Mouse (Mus musculus) MEL (cell line): ENCODE data around the gene Osbpl10. TPM values are rescaled to one million over a fixed set of nuclear protein-coding genes. Genes with fewer than 3 reads are reported as not detected.

Experiments
- DNase-seq: peaks from one replicate; pipeline ENCODE4 v3.0.0; 2011; ENCODE audit warnings: low read depth, low spot score
- H3K27ac ChIP-seq: 2 replicates; pipeline ENCODE4 v1.5.1; 2012; ENCODE audit warnings: low read depth, mild to moderate bottlenecking, control low read depth, low read length, moderate library complexity; ENCODE audit not compliant: control insufficient read depth
- H3K27me3 ChIP-seq, 2 experiments: fragments of 150-350 bp in 1 of 2; sonication (generic) in 1 of 2; 2 replicates each; pipeline ENCODE4 v1.6.1; 2012; ENCODE audit warnings: low read length in 2 of 2, mild to moderate bottlenecking in 2 of 2, improper control_type of control experiment in 1 of 2, moderate library complexity in 1 of 2; ENCODE audit not compliant: insufficient read depth in 2 of 2, control insufficient read depth in 1 of 2
- H3K36me3 ChIP-seq, 2 experiments: 2 replicates each; pipeline ENCODE4 v1.6.1; 2012 to 2014; ENCODE audit warnings: low read length in 2 of 2, improper control_type of control experiment in 1 of 2, inconsistent platforms in 1 of 2, mild to moderate bottlenecking in 1 of 2; ENCODE audit not compliant: insufficient read depth in 2 of 2, control insufficient read depth in 1 of 2
- H3K4me1 ChIP-seq, 2 experiments: fragments of 150-350 bp in 1 of 2; sonication (generic) in 1 of 2; 2 replicates each; pipeline ENCODE4 v1.6.1; 2012; ENCODE audit warnings: low read length in 2 of 2, improper control_type of control experiment in 1 of 2, mild to moderate bottlenecking in 1 of 2; ENCODE audit not compliant: insufficient read depth in 2 of 2, control insufficient read depth in 1 of 2
- H3K4me3 ChIP-seq, 2 experiments: fragments of 150-350 bp in 1 of 2; sonication (generic) in 1 of 2; 2 replicates each; pipeline ENCODE4 v1.5.1; 2012; ENCODE audit warnings: low read depth in 2 of 2, low read length in 2 of 2, mild to moderate bottlenecking in 2 of 2, moderate library complexity in 2 of 2, control low read depth in 1 of 2, improper control_type of control experiment in 1 of 2; ENCODE audit not compliant: control insufficient read depth in 1 of 2, insufficient read depth in 1 of 2
- H3K79me2 ChIP-seq: 2 replicates; pipeline ENCODE4 v1.6.1; 2012; ENCODE audit warnings: mild to moderate bottlenecking, low read length, moderate library complexity; ENCODE audit not compliant: control insufficient read depth, poor library complexity, insufficient read depth
- H3K9ac ChIP-seq: 2 replicates; pipeline ENCODE4 v1.6.1; 2012; ENCODE audit warnings: low read depth, mild to moderate bottlenecking, control low read depth, low read length, moderate library complexity; ENCODE audit not compliant: control insufficient read depth, poor library complexity, severe bottlenecking
- H3K9me3 ChIP-seq: fragments of 150-350 bp; sonication (generic); replicated peaks from 2 replicates; pipeline ENCODE4 v1.6.1; 2012; ENCODE audit warnings: mild to moderate bottlenecking, low read length, improper control_type of control experiment, moderate library complexity; ENCODE audit not compliant: insufficient read depth
- CHD1 ChIP-seq: IDR thresholded peaks from 2 replicates; pipeline ENCODE4 v1.6.1; 2012; ENCODE audit warnings: low read depth, mild to moderate bottlenecking, inconsistent platforms, low read length, improper control_type of control experiment
- E2F4 ChIP-seq: IDR thresholded peaks from 2 replicates; pipeline ENCODE4 v1.6.1; 2011; ENCODE audit warnings: low read depth, low read length, improper control_type of control experiment, borderline replicate concordance
- EP300 ChIP-seq, 2 experiments: IDR thresholded peaks; 2 replicates each; pipeline ENCODE4 v1.6.1; 2011; ENCODE audit warnings: improper control_type of control experiment in 2 of 2, low read length in 2 of 2, low read depth in 1 of 2, mild to moderate bottlenecking in 1 of 2
- MEF2A ChIP-seq: IDR thresholded peaks from 2 replicates; pipeline ENCODE4 v1.6.1; 2014; ENCODE audit warnings: low read depth, mild to moderate bottlenecking, inconsistent platforms, low read length, improper control_type of control experiment; ENCODE audit not compliant: poor library complexity, insufficient replicate concordance, severe bottlenecking; ENCODE audit errors: extremely low read depth
- MXI1 ChIP-seq: IDR thresholded peaks from 2 replicates; pipeline ENCODE4 v1.6.1; 2011; ENCODE audit warnings: mild to moderate bottlenecking, low read depth, low read length, improper control_type of control experiment
- MYB ChIP-seq: IDR thresholded peaks from 2 replicates; pipeline ENCODE4 v1.6.1; 2011; ENCODE audit warnings: mild to moderate bottlenecking, low read depth, low read length, improper control_type of control experiment
- MYC ChIP-seq: IDR thresholded peaks from 2 replicates; pipeline ENCODE4 v1.6.1; 2011; ENCODE audit warnings: low read depth, mild to moderate bottlenecking, low read length, improper control_type of control experiment, moderate library complexity
- NELFE ChIP-seq: IDR thresholded peaks from 2 replicates; pipeline ENCODE4 v1.6.1; 2011; ENCODE audit warnings: low read depth, low read length, improper control_type of control experiment
- NRF1 ChIP-seq: IDR thresholded peaks from 2 replicates; pipeline ENCODE4 v1.6.1; 2014; ENCODE audit warnings: low read depth, mild to moderate bottlenecking, inconsistent platforms, low read length, improper control_type of control experiment, moderate library complexity; ENCODE audit not compliant: poor library complexity, insufficient read depth, severe bottlenecking
- POLR2A ChIP-seq, 2 experiments: IDR thresholded peaks; 2 replicates each; pipeline ENCODE4 v1.6.1; 2011 to 2012; ENCODE audit warnings: low read length in 2 of 2, mild to moderate bottlenecking in 2 of 2, control low read depth in 1 of 2, improper control_type of control experiment in 1 of 2, low read depth in 1 of 2, moderate library complexity in 1 of 2; ENCODE audit not compliant: control insufficient read depth in 1 of 2, insufficient read depth in 1 of 2, poor library complexity in 1 of 2
- POLR2AphosphoS2 ChIP-seq: IDR thresholded peaks from 2 replicates; pipeline ENCODE4 v1.6.1; 2011; ENCODE audit warnings: low read length, improper control_type of control experiment
- POLR2AphosphoS5 ChIP-seq: IDR thresholded peaks from 2 replicates; pipeline ENCODE4 v1.6.1; 2012; ENCODE audit warnings: low read depth, borderline replicate concordance, mild to moderate bottlenecking, inconsistent platforms, low read length, moderate library complexity, mixed read lengths
- RAD21 ChIP-seq: IDR thresholded peaks from 2 replicates; pipeline ENCODE4 v1.6.1; 2011; ENCODE audit warnings: mild to moderate bottlenecking, low read depth, low read length, improper control_type of control experiment
- RCOR1 ChIP-seq: IDR thresholded peaks from 2 replicates; pipeline ENCODE4 v1.6.1; 2012; ENCODE audit warnings: low read depth, mild to moderate bottlenecking, inconsistent platforms, low read length, improper control_type of control experiment
- SIN3A ChIP-seq: IDR thresholded peaks from 2 replicates; pipeline ENCODE4 v1.6.1; 2012; ENCODE audit warnings: low read length, improper control_type of control experiment, inconsistent platforms
- SMC3 ChIP-seq: IDR thresholded peaks from 2 replicates; pipeline ENCODE4 v1.6.1; 2011; ENCODE audit warnings: low read depth, low read length, improper control_type of control experiment
- TAL1 ChIP-seq: IDR thresholded peaks from 2 replicates; pipeline ENCODE4 v1.6.1; 2012; ENCODE audit warnings: mild to moderate bottlenecking, inconsistent platforms, low read length, moderate library complexity, mixed read lengths
- TCF12 ChIP-seq: IDR thresholded peaks from 2 replicates; pipeline ENCODE4 v1.6.1; 2014; ENCODE audit warnings: low read depth, mild to moderate bottlenecking, inconsistent platforms, low read length, improper control_type of control experiment, moderate library complexity
- USF2 ChIP-seq, 2 experiments: IDR thresholded peaks; 2 replicates each; pipeline ENCODE4 v1.6.1; 2011 to 2012; ENCODE audit warnings: improper control_type of control experiment in 2 of 2, low read length in 2 of 2, borderline replicate concordance in 1 of 2, inconsistent platforms in 1 of 2, low read depth in 1 of 2, mild to moderate bottlenecking in 1 of 2; ENCODE audit not compliant: insufficient read depth in 1 of 2
- ZC3H11A ChIP-seq: IDR thresholded peaks from 2 replicates; pipeline ENCODE4 v1.6.1; 2012; ENCODE audit warnings: low read depth, mild to moderate bottlenecking, inconsistent platforms, low read length, improper control_type of control experiment
- ZKSCAN1 ChIP-seq: IDR thresholded peaks from 2 replicates; pipeline ENCODE4 v1.6.1; 2012; ENCODE audit warnings: low read depth, mild to moderate bottlenecking, inconsistent platforms, low read length, improper control_type of control experiment, moderate library complexity
- ZMIZ1 ChIP-seq: IDR thresholded peaks from 2 replicates; pipeline ENCODE4 v1.6.1; 2012; ENCODE audit warnings: low read depth, mild to moderate bottlenecking, inconsistent platforms, low read length, improper control_type of control experiment, moderate library complexity
- ZNF384 ChIP-seq: IDR thresholded peaks from 2 replicates; pipeline ENCODE4 v1.6.1; 2012; ENCODE audit warnings: low read depth, mild to moderate bottlenecking, inconsistent platforms, low read length, improper control_type of control experiment
- polyA plus RNA-seq, 2 experiments: library from polyadenylated mRNA; stranded (reverse) in 1 of 2; unstranded in 1 of 2; fragments of >175 nt in 1 of 2; fragments of >200 nt in 1 of 2; gene quantifications; 2 replicates each; pipeline versions ENCODE4 v1.2.1 to v1.2.4; 2012; ENCODE audit warnings: low replicate concordance in 2 of 2, low read depth in 1 of 2; ENCODE audit not compliant: insufficient read length in 2 of 2, insufficient read depth in 1 of 2, missing spikeins in 1 of 2
- total RNA-seq: library from RNA; depleted of rRNA; stranded (reverse); fragments of 300-350 nt; gene quantifications from 2 replicates; pipeline ENCODE4 v1.2.3, GENCODE M21; 2012

Gene Osbpl10
- total and polyA plus RNA-seq, 3 experiments = not detected

- no peaks in the 10 kb centered on the region for H3K36me3 ChIP-seq
- no peak overlapping the region for H3K4me3 ChIP-seq
- H3K27ac ChIP-seq = no peak overlapping the region
- no peaks in the 10 kb centered on the region for H3K27me3 ChIP-seq
- no peaks in the 10 kb centered on the region for H3K9me3 ChIP-seq
- H3K9ac ChIP-seq = no peak overlapping the region
- H3K79me2 ChIP-seq = no peaks in the 10 kb centered on the region
- TF ChIP-seq TAL1 = no peak
- TF ChIP-seq ZNF384 = no peak
- TF ChIP-seq SIN3A = no peak
- no peak for TF ChIP-seq MXI1
- TF ChIP-seq USF2 (IDR thresholded peaks at IDR 0.05; ENCODE audit: borderline replicate concordance in 1 of 2, insufficient read depth in 1 of 2, low read depth in 1 of 2, low read length in 2 of 2) = no peak
- TF ChIP-seq POLR2AphosphoS5 = no peak
- no peak for TF ChIP-seq ZKSCAN1
- TF ChIP-seq MYC = no peak
- TF ChIP-seq TCF12 = no peak
- no peak for TF ChIP-seq POLR2AphosphoS2
- TF ChIP-seq EP300 (IDR thresholded peaks at IDR 0.05; ENCODE audit: low read depth in 1 of 2, low read length in 2 of 2) = no peak
- no peak for TF ChIP-seq ZC3H11A
- TF ChIP-seq RCOR1 = no peak
- TF ChIP-seq MYB = no peak
- no peak for TF ChIP-seq MEF2A
- TF ChIP-seq RAD21 = no peak
- TF ChIP-seq ZMIZ1 = no peak
- no peak for TF ChIP-seq SMC3
- no peaks in the 10 kb centered on the region for H3K4me1 ChIP-seq
- DNase-seq = no peak
These were observed 237.7 kb downstream of the Osbpl10 start for GRCm38 (mm10) chr9:115215830-115216701.

DNA sequence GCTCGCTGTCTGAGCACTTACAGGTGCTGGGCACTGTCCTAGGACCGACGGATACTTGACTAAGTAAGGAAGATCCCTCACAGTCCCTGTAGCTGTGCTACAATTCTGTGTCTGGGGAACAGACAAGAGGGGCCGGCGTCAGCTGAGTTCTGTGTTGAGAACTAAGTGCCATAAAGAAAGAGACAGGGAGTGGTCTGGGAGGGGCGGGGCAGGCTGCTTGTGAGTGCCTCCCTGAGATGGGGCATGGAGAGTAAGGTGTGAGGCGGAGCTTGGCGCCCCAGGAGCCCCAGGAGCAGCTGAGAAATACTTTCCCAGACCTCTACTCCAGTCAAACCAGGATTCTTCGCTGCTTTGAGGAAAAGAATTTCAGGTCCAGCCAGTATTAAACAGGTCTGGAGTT, 239.6 kb downstream of the Osbpl10 start:
- Histone ChIP-seq H3K9me3 (no peaks in the 10 kb centered on the region), H3K36me3 (no peaks in the 10 kb centered on the region), H3K27me3 (no peaks in the 10 kb centered on the region), H3K9ac (no peak overlapping the region), H3K27ac (no peak overlapping the region), H3K4me1 (no peaks in the 10 kb centered on the region), H3K79me2 (no peaks in the 10 kb centered on the region), H3K4me3 (no peak overlapping the region)
- DNase-seq = no peak
- no peak for TF ChIP-seq POLR2A (IDR thresholded peaks at IDR 0.05; ENCODE audit: control insufficient read depth in 1 of 2, insufficient read depth in 1 of 2, low read depth in 1 of 2, low read length in 2 of 2, poor library complexity in 1 of 2)
- no peak for TF ChIP-seq E2F4
- TF ChIP-seq SMC3 = no peak
- no peak for TF ChIP-seq MYB
- TF ChIP-seq TAL1 = no peak
- TF ChIP-seq POLR2AphosphoS5 = no peak
- no peak for TF ChIP-seq NRF1
- no peak for TF ChIP-seq MYC
- TF ChIP-seq NELFE = no peak
- TF ChIP-seq CHD1 = no peak
- TF ChIP-seq EP300 (IDR thresholded peaks at IDR 0.05; ENCODE audit: low read depth in 1 of 2, low read length in 2 of 2) = no peak
- TF ChIP-seq MEF2A = no peak
